Mouse (Mus musculus) MEL (cell line): ENCODE measurements around the gene D630039A03Rik.

Source experiments
- POLR2AphosphoS2 ChIP-seq: IDR thresholded peaks from 2 replicates; pipeline ENCODE4 v1.6.1; 2011; ENCODE audit warnings: low read length, improper control_type of control experiment
- SMC3 ChIP-seq: IDR thresholded peaks from 2 replicates; pipeline ENCODE4 v1.6.1; 2011; ENCODE audit warnings: low read depth, low read length, improper control_type of control experiment

DNA sequence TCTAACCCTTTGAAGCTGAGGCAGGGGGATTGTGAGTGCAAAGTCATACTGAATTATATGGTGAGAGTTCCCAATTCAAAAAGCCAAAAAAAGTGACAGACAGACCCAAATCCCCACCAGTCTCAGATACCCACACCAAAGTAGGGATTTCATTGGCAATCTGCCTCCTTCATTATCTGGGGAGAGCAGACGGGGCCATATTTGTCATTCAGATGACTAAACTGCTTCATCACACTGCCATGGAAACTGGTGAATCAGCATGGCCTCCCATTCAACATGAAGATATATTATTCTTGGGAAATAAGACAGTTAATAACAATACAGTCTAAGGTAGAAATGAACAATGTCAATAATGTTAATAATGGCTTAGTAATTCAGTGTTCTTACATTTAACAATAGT is 48.0 kb upstream of the D630039A03Rik start:
- TF ChIP-seq POLR2AphosphoS2 (no peak), SMC3 (no peak)
